Mouse (Mus musculus) heart, postnatal 0 days (tissue): ENCODE results near the gene Agpat3.

Experiments
- CTCF ChIP-seq: IDR thresholded peaks from 2 replicates; pipeline ENCODE4 v1.5.1; 2016; ENCODE audit warnings: antibody characterized with exemption, control low read depth, low read depth
- EP300 ChIP-seq: IDR thresholded peaks from 2 replicates; pipeline ENCODE4 v1.6.1; 2016; ENCODE audit warnings: antibody characterized with exemption, low read depth

DNA sequence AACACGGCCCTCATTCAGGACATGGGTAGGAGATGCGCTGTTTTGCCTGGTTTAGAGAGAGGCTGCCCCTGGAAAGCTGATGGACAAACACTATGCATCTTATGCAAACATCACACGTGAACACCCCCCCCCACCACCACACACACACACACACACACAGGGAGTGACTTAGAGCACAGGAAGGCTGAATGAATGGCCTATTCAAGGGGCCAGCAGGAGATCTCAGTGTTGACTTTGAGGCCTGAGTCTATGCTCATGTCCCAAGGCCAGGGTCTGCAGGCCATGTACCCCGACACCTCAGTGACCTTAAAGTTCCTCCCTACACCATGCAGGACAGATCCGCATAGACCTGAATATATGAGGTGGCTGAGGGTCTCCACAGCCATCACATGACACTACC is 64.2 kb downstream of the Agpat3 start:
- TF ChIP-seq EP300 = no peak
- TF ChIP-seq CTCF = no peak
